Comparison of ENCODE assay signal across 9 mouse cellular contexts in genomic region chr7:78884139-78884538, GRCm38 (mm10). TPM values are rescaled to one million over a fixed set of nuclear protein-coding genes. Genes with fewer than 3 reads are reported as not detected.
DNase-seq lines count a peak whose midpoint lies in the region; ATAC-seq and TF ChIP-seq lines count a peak whose summit lies in the region.
"Had no signal": no experiment of that assay in that cellular context is flagged by ENCODE, and none has a peak within 500 bp of the region (broad histone marks: within the 10 kb centered on the region; RNA-seq: fewer than 3 reads in every experiment).

No protein-coding gene starts in this region.

- peak overlapping the region; percentile 58 for H3K9ac ChIP-seq in forebrain, embryonic 15.5 days (replicated peaks)
- H3K9ac ChIP-seq in midbrain, embryonic 12.5 days (replicated peaks) = peak overlapping the region; percentile 52; the same call in 1 of the 2 replicates
- H3K9ac ChIP-seq: intestine, embryonic 15.5 days had no signal

- ATAC-seq in forebrain, embryonic 15.5 days (replicated peaks) = peak; percentile 63
- ATAC-seq in midbrain, embryonic 12.5 days (ENCODE audit: low FRiP score, low read depth) = peak; percentile 57
- ATAC-seq: intestine, embryonic 15.5 days had no signal

- no peak for TF ChIP-seq CTCF in cerebellum, adult 2 months (IDR thresholded peaks at IDR 0.05; ENCODE audit: borderline replicate concordance, insufficient read depth, low read depth, low read length)

- peak; percentile 47 for DNase-seq in CD4-positive, CD25-positive, alpha-beta regulatory T cell, adult 2 months (ENCODE audit: low read depth, low spot score)
- peak; percentile 13 for DNase-seq in T-cell, adult 2 months (ENCODE audit: low spot score)
- DNase-seq in spleen, postnatal 10 days (ENCODE audit: low spot score in 2 of 2) = no peak
- DNase-seq in lung, postnatal 10 days = no peak
- DNase-seq in cerebellum, adult 2 months = no peak
- no peak for DNase-seq in adrenal gland, postnatal 4 days (ENCODE audit: low spot score in 2 of 2)

- H3K9me3 ChIP-seq in forebrain, embryonic 15.5 days = no peaks in the 10 kb centered on the region
- H3K9me3 ChIP-seq in midbrain, embryonic 12.5 days = no peaks in the 10 kb centered on the region
- H3K9me3 ChIP-seq: intestine, embryonic 15.5 days had no signal

- H3K4me2 ChIP-seq in forebrain, embryonic 15.5 days (replicated peaks) = peak overlapping the region; percentile 90
- H3K4me2 ChIP-seq in midbrain, embryonic 12.5 days (replicated peaks) = peak overlapping the region; percentile 82

- peak overlapping the region; percentile 88 for H3K27ac ChIP-seq in forebrain, embryonic 15.5 days (replicated peaks)
- H3K27ac ChIP-seq in midbrain, embryonic 12.5 days (replicated peaks) = peak overlapping the region; percentile 81
- no peak overlapping the region for H3K27ac ChIP-seq in cerebellum, adult 2 months (ENCODE audit: insufficient read depth, low read length)
- H3K27ac ChIP-seq: intestine, embryonic 15.5 days had no signal

- H3K4me1 ChIP-seq in forebrain, embryonic 15.5 days = peaks cover 70% of the 10 kb centered on the region
- peaks cover 68% of the 10 kb centered on the region for H3K4me1 ChIP-seq in midbrain, embryonic 12.5 days
- 0 out of 2 replicates have a peak, but pooled peaks cover 2% of the 10 kb centered on the region for H3K4me1 ChIP-seq in cerebellum, adult 2 months (ENCODE audit: control insufficient read depth, insufficient read depth, low read length)

- TF ChIP-seq POLR2A in cerebellum, adult 2 months (IDR thresholded peaks at IDR 0.05; ENCODE audit: borderline replicate concordance, insufficient read depth, low read length) = no peak

- peak overlapping the region; percentile 53 for H3K4me3 ChIP-seq in forebrain, embryonic 15.5 days
- H3K4me3 ChIP-seq in midbrain, embryonic 12.5 days = peak overlapping the region; percentile 60
- no peak overlapping the region for H3K4me3 ChIP-seq in cerebellum, adult 2 months (replicated peaks; ENCODE audit: insufficient read depth, low read depth, low read length)

- WGBS in forebrain, embryonic 15.5 days = 1% methylated on average over 6 of the region's 6 CpGs
- WGBS in midbrain, embryonic 12.5 days = 1% methylated on average over 6 of the region's 6 CpGs
- 15% methylated on average over 6 of the region's 6 CpGs for whole genome bisulfite sequencing in cerebellum, adult 2 months

- no peaks in the 10 kb centered on the region for H3K36me3 ChIP-seq in forebrain, embryonic 15.5 days
- H3K36me3 ChIP-seq in midbrain, embryonic 12.5 days = no peaks in the 10 kb centered on the region
- H3K36me3 ChIP-seq: intestine, embryonic 15.5 days had no signal

- no peaks in the 10 kb centered on the region for H3K27me3 ChIP-seq in forebrain, embryonic 15.5 days
- H3K27me3 ChIP-seq in midbrain, embryonic 12.5 days = peaks cover 21% of the 10 kb centered on the region
- H3K27me3 ChIP-seq in cerebellum, adult 2 months (ENCODE audit: control insufficient read depth, insufficient read depth, low read length) = peaks cover 2% of the 10 kb centered on the region; the same call in 1 of the 2 replicates

RNA-seq across cellular contexts. Expression of gene Aen, which starts 11.5 kb away (rescaled TPM):
- 55.5 and 57.1 TPM in 2 replicates for polyA plus RNA-seq in forebrain, embryonic 15.5 days (2015; fragmentation: Nextera tagmentation; extraction: Ambion mirVana)
- polyA plus RNA-seq in midbrain, embryonic 12.5 days (2016; fragmentation: Nextera tagmentation; extraction: Ambion mirVana) = 50.1 and 51.3 TPM in 2 replicates
- 23.7 and 27.2 TPM in 2 replicates for polyA plus RNA-seq in cerebellum, adult 2 months (2012; rRNA removed)
- total RNA-seq in adrenal gland, postnatal 4 days (2021) = 10 to 100 TPM; 33.0 to 33.7 TPM

RNA-seq across cellular contexts. Expression of gene Isg20, which starts 29.1 kb away (rescaled TPM):
- polyA plus RNA-seq in forebrain, embryonic 15.5 days (2015; fragmentation: Nextera tagmentation; extraction: Ambion mirVana) = 1.7 TPM in 2 replicates
- 0.36 and 0.45 TPM in 2 replicates for polyA plus RNA-seq in midbrain, embryonic 12.5 days (2016; fragmentation: Nextera tagmentation; extraction: Ambion mirVana)
- 1.8 and 3.0 TPM in 2 replicates for polyA plus RNA-seq in cerebellum, adult 2 months (2012; rRNA removed)
- total RNA-seq in adrenal gland, postnatal 4 days (2021) = 10 to 100 TPM in 1 of 2 experiments, 1 to 10 TPM in 1; 7.4 to 13.7 TPM

RNA-seq across cellular contexts. Expression of gene Det1, which starts 37.1 kb away (rescaled TPM):
- polyA plus RNA-seq in forebrain, embryonic 15.5 days (2015; fragmentation: Nextera tagmentation; extraction: Ambion mirVana) = 18.1 and 18.5 TPM in 2 replicates
- 21.2 and 21.3 TPM in 2 replicates for polyA plus RNA-seq in midbrain, embryonic 12.5 days (2016; fragmentation: Nextera tagmentation; extraction: Ambion mirVana)
- 8.5 and 9.7 TPM in 2 replicates for polyA plus RNA-seq in cerebellum, adult 2 months (2012; rRNA removed)
- total RNA-seq in adrenal gland, postnatal 4 days (2021) = 10 to 100 TPM; 13.2 to 14.0 TPM

Comparison
In these comparisons a context has a peak if more than half of its experiments do, and no peak if none do; other contexts are left out.
1. DNase-seq: peak in CD4-positive, CD25-positive, alpha-beta regulatory T cell, adult 2 months (single experiment) and T-cell, adult 2 months (single experiment); none in spleen, postnatal 10 days (0 of 2), lung, postnatal 10 days (single experiment), cerebellum, adult 2 months (0 of 2) and adrenal gland, postnatal 4 days (0 of 2).